Mouse (Mus musculus) midbrain, embryonic 16.5 days (tissue): Measurements from ENCODE around the gene Eif4a1. TPM values are rescaled to one million over a fixed set of nuclear protein-coding genes. Genes with fewer than 3 reads are reported as not detected.

Experiments
- ATAC-seq: fragments of 200-750 bp; cut with Nextera tagmentation; 2 replicates; pipeline ENCODE4 v1.8.0; 2017; ENCODE audit warnings: moderate TSS enrichment
- H3K27ac ChIP-seq: fragments of 300-500 bp; sonication (generic); 2 replicates; pipeline ENCODE4 v1.5.1; 2014; ENCODE audit warnings: mild to moderate bottlenecking, low read length, mixed read lengths
- H3K27me3 ChIP-seq: fragments of 300-500 bp; sonication (generic); 2 replicates; pipeline ENCODE4 v1.6.1; 2014; ENCODE audit warnings: low read depth, low read length, mixed read lengths; ENCODE audit not compliant: control insufficient read depth, insufficient read depth
- H3K36me3 ChIP-seq: fragments of 300-500 bp; sonication (generic); 2 replicates; pipeline ENCODE4 v1.6.1; 2014; ENCODE audit warnings: mild to moderate bottlenecking, low read length, moderate library complexity, mixed read lengths; ENCODE audit not compliant: control insufficient read depth, insufficient read depth
- H3K4me1 ChIP-seq: fragments of 300-500 bp; sonication (generic); 2 replicates; pipeline ENCODE4 v1.6.1; 2014; ENCODE audit warnings: mild to moderate bottlenecking, low read length, mixed read lengths; ENCODE audit not compliant: control insufficient read depth, insufficient read depth
- H3K4me2 ChIP-seq: fragments of 300-500 bp; sonication (generic); 2 replicates; pipeline ENCODE4 v1.6.1; 2014; ENCODE audit warnings: mild to moderate bottlenecking, low read length, mixed read lengths
- H3K4me3 ChIP-seq: fragments of 300-500 bp; sonication (generic); 2 replicates; pipeline ENCODE4 v1.5.1; 2014; ENCODE audit warnings: low read depth, mild to moderate bottlenecking, low read length, moderate library complexity, mixed read lengths
- H3K9ac ChIP-seq: fragments of 300-500 bp; sonication (generic); 2 replicates; pipeline ENCODE4 v1.6.1; 2014; ENCODE audit warnings: low read depth, low read length, mixed read lengths
- H3K9me3 ChIP-seq: fragments of 300-500 bp; sonication (generic); replicated peaks from 2 replicates; pipeline ENCODE4 v1.6.1; 2014; ENCODE audit warnings: mild to moderate bottlenecking, low read length, mixed read lengths; ENCODE audit not compliant: control insufficient read depth, poor library complexity, severe bottlenecking
- WGBS: fragments of 180-500 bp; shearing (Covaris S2); extraction: QIAGEN DNeasy Blood & Tissue Kit; methylation state at CpG from one replicate; pipeline ENCODE4 v1.1.7; 2014; 5-methylcytosine and 5-hydroxymethylcytosine counted together
- polyA plus RNA-seq: library from polyadenylated mRNA; unstranded; fragments of >200 nt; fragmentation: Nextera tagmentation; extraction: Ambion mirVana; gene quantifications from 2 replicates; pipeline ENCODE4 v1.2.1, GENCODE M21; 2015

Gene Eif4a1
- polyA plus RNA-seq, 1 experiment from 2014 or later, result 496 TPM

DNA sequence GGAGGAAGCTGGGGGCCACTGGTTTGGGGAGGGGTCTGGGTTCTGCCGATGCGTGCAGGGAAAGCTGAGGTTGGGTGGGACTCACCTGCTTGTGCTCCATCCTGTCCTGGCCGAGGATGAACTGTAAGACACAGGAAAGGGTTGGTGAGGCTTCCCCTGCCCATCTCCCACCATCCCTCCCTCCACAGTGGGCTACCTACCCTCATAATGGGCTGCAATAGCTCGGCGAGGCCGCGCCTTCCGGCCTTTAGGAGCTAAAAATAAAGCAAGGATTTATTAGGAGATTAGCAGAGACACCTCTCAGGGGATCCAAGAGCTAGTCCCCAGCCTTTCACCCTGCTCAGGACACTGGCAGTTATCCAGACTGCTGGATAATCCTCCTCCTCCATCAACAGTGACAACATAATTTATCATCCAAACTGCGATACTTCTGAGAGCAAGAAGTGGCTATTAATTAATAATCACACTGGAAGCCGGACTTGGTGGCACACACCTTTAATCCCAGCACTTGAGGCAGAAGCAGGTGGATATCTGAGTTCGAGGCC lies 21.3 kb upstream of the Eif4a1 start:
- H3K9me3 ChIP-seq, result no peaks in the 10 kb centered on the region
- H3K4me2 ChIP-seq, result no peak overlapping the region
- no peak overlapping the region for H3K27ac ChIP-seq
- H3K27me3 ChIP-seq, result no peaks in the 10 kb centered on the region
- H3K4me3 ChIP-seq, result no peak overlapping the region
- H3K4me1 ChIP-seq, result peaks cover 14% of the 10 kb centered on the region
- no peak overlapping the region for H3K9ac ChIP-seq
- WGBS, result 37% methylated on average over 11 of the region's 11 CpGs
- no peak for ATAC-seq
- no peaks in the 10 kb centered on the region for H3K36me3 ChIP-seq

DNA sequence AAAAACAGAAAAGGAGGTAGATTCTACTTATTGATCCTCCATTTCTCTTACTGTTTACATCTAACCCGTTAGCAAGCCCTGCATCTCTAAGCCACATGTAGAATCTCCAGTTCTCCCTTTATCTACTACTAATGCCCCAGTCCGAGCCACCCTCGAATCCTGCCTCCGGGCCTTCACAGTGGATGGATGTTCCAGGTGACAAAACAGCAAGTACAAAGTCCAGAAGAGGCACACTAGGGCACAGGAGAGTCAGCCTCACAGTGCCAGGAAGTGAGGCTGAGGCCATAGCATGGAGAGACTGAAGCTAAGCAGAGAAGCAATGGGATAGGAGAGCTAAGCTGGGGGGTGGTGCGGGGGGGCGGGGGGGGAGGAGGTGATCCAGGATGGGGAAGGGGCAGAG lies 20.6 kb upstream of the Eif4a1 start:
- Histone ChIP-seq H3K27ac (no peak overlapping the region), H3K27me3 (no peaks in the 10 kb centered on the region), H3K36me3 (no peaks in the 10 kb centered on the region), H3K4me2 (no peak overlapping the region), H3K4me1 (peaks cover 14% of the 10 kb centered on the region), H3K9ac (no peak overlapping the region), H3K4me3 (no peak overlapping the region), H3K9me3 (no peaks in the 10 kb centered on the region)
- 88% methylated on average over 6 of the region's 6 CpGs for WGBS
- no peak for ATAC-seq

DNA sequence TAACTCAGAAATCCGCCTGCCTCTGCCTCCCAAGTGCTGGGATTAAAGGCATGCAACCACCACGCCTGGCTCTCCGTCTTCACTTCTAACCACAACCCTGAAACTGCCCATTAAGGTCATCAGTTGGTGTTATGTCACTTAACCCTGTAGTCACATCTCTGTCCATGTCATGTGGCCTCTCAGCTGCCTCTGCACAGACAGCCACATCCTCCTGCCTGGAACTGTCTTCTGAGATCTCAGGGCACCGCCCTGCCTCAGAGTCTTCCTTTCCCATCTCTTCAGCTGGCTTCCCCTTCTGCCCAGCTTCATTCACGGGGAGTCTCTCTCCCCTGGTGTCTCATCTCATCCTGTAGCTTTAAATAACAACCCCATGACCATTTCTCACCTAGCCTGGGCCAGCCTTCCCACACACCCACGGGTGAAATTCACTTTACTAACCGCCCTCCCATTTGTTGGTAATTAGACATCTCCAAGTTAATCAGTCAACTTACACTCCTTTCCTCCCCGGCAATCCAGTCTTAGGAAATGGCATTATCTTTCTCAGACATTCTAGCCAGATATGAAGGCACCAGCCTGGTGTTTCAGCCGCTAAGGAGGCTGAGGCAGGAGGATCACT lies 20.1 kb upstream of the Eif4a1 start:
- Histone ChIP-seq H3K27ac (no peak overlapping the region), H3K36me3 (no peaks in the 10 kb centered on the region), H3K4me2 (no peak overlapping the region), H3K4me1 (peaks cover 14% of the 10 kb centered on the region), H3K4me3 (no peak overlapping the region), H3K9me3 (no peaks in the 10 kb centered on the region), H3K27me3 (no peaks in the 10 kb centered on the region), H3K9ac (no peak overlapping the region)
- ATAC-seq, result no peak
- WGBS, result 80% methylated on average over 9 of the region's 9 CpGs

DNA sequence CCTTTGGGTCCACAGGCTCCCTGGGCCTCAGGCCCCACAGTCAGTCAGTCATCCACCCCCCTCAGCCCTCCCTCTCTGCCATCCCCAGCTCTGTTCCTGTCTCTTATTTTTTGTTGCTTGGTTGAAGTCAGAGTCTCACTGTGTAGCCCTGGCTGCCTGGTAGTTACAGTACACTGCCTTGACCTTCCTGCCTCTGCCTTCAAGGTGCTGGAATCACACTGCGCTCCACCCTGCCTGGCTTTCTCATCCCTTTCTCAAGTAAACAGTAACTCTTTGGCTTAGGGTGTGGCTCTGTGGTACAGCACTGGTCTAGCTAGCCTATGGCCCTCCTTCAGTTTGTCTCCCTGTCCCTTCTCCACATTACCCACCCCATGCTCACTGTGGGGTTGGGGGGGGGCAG lies 17.7 kb upstream of the Eif4a1 start:
- ATAC-seq, result no peak
- H3K9me3 ChIP-seq, result no peaks in the 10 kb centered on the region
- WGBS, result 100% methylated on average over 1 of the region's 1 CpGs
- peaks cover 2% of the 10 kb centered on the region; the same call in 1 of the 2 replicates for H3K4me1 ChIP-seq
- H3K9ac ChIP-seq, result no peak overlapping the region
- H3K4me2 ChIP-seq, result no peak overlapping the region
- H3K27me3 ChIP-seq, result no peaks in the 10 kb centered on the region
- H3K27ac ChIP-seq, result no peak overlapping the region
- H3K4me3 ChIP-seq, result no peak overlapping the region
- no peaks in the 10 kb centered on the region for H3K36me3 ChIP-seq

DNA sequence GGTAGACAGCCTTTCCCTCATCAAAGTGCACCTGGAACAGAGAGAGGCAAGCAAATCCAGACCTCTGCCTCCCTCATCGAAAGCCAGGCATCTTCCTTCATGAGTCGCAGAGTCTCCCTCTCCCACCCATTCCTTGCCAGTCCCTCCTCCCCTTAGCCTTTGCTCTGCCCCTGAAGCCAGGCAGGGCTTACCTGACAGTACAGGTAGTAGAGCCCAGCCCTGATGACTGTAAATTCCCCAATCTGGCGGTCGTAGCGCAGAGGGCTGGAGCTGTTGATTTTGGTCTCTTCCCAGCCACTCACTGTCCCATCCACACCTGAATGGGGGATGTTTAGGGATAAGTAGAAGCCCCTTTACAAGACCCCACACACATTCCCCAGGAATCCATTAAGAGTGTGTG lies 14.8 kb upstream of the Eif4a1 start:
- Histone ChIP-seq H3K27me3 (no peaks in the 10 kb centered on the region), H3K4me3 (no peak overlapping the region), H3K9me3 (no peaks in the 10 kb centered on the region), H3K4me1 (peaks cover 9% of the 10 kb centered on the region; the same call in 1 of the 2 replicates), H3K27ac (no peak overlapping the region), H3K9ac (0 out of 2 replicates have a peak overlapping the region, but pooled peaks have one; percentile 4), H3K4me2 (no peak overlapping the region), H3K36me3 (no peaks in the 10 kb centered on the region)
- no peak for ATAC-seq
- WGBS, result 67% methylated on average over 5 of the region's 5 CpGs

DNA sequence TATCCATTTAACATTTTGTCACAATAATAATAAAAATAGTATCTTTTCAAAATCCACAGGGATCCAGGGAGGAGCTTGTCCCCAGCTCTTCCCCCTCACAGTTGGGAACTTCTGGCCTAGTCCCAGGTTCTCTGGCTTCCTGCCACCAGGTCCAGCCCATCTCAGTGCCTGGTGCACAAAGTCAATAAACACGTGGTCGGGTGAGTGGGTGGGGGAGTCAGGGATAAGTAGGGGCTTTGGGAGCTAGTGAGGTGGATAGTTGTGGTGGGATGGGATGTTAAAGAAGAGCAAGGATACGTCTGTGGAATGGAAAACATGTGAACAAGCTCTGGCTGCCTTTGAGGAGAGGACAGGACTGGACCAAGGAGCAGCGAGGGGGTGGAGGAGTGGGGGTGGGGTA lies 14.2 kb upstream of the Eif4a1 start:
- 0 out of 2 replicates have a peak overlapping the region, but pooled peaks have one; percentile 4 for H3K9ac ChIP-seq
- H3K4me2 ChIP-seq, result no peak overlapping the region
- H3K4me3 ChIP-seq, result no peak overlapping the region
- H3K27ac ChIP-seq, result no peak overlapping the region
- H3K27me3 ChIP-seq, result no peaks in the 10 kb centered on the region
- WGBS, result 15% methylated on average over 4 of the region's 4 CpGs
- H3K36me3 ChIP-seq, result no peaks in the 10 kb centered on the region
- H3K4me1 ChIP-seq, result peaks cover 9% of the 10 kb centered on the region; the same call in 1 of the 2 replicates
- ATAC-seq, result no peak
- H3K9me3 ChIP-seq, result no peaks in the 10 kb centered on the region

DNA sequence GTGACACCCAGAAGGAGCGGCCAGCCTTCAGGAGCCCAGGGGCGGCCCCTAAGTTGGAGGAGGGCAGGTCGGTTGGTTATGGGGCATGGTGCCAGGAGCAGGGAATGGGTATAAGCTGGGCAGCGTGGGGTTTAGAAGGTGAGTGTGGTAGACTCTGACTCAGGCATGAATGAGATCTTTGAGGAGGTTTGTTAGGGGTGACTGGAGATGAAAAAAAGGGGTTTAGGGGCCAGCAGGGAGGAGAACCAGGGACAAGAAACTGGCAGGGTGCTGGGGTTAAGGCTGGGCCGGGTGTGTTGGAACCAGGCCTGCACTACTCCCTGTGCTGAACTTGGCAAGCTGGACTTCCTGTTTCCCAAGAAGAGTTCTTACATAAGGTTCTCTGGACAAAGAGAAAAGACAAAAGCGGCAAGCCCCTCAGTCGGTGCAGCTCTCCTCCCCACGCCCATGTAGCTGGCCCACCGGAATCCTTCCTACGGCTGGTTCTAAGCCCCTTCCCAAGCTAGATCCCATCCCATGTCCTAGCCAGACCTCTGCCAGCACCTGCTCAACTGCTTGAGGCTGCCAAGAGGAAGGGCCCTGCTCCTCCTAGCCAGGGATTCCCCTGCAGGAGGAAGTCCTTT lies 13.4 kb upstream of the Eif4a1 start, which contains the start of gene Tnfsf13:
TSS of gene Tnfsf13 (minus strand) at position 259 of the 623 bp plus-strand sequence.
- WGBS, result 36% methylated on average over 10 of the region's 10 CpGs

DNA sequence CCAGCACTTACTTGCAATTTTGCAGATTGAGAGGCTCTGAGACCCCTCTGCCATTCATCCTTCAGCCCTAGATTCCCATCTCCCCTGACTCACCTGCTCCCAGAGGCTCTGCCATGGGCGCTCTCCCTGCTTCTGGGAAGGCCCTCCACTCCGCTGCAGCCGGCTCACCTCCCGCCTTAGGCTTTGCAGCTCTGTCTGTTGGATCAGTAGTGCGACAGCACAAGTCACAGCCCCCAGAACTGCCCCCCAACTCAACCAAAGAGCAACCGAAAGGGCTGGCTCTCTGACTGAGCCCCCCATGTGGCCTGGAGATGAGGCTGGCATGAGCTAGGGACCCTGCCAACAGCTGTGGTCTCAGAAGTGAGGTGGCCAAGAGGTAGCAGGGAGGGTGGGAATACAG lies 12.7 kb upstream of the Eif4a1 start:
- no peak for ATAC-seq
- Histone ChIP-seq H3K27me3 (no peaks in the 10 kb centered on the region), H3K4me1 (peaks cover 22% of the 10 kb centered on the region), H3K4me2 (no peak overlapping the region), H3K36me3 (no peaks in the 10 kb centered on the region), H3K9me3 (no peaks in the 10 kb centered on the region), H3K9ac (peak overlapping the region; percentile 14; the same call in 1 of the 2 replicates), H3K27ac (0 out of 2 replicates have a peak overlapping the region, but pooled peaks have one; percentile 2), H3K4me3 (no peak overlapping the region)
- WGBS, result 77% methylated on average over 6 of the region's 6 CpGs

More for the DNA sequence above, 13.4 kb upstream of the Eif4a1 start, which contains the start of gene Tnfsf13:
- ATAC-seq, result no peak
- Histone ChIP-seq H3K9me3 (no peaks in the 10 kb centered on the region), H3K4me2 (no peak within 1 kb of the TSS), H3K27ac (peak within 1 kb of the TSS; percentile 50), H3K36me3 (no peaks in the 10 kb centered on the region), H3K27me3 (no peaks in the 10 kb centered on the region), H3K4me3 (no peak within 1 kb of the TSS), H3K4me1 (peaks cover 15% of the 10 kb centered on the region), H3K9ac (peak within 1 kb of the TSS; percentile 14; the same call in 1 of the 2 replicates)
